Mouse (Mus musculus) left cerebral cortex, postnatal 36 days (tissue): ENCODE results near the gene A930009A15Rik. TPM values are rescaled to one million over a fixed set of nuclear protein-coding genes. Genes with fewer than 3 reads are reported as not detected.

Experiments used
- DNase-seq, 2 experiments: peaks; one replicate each; pipeline ENCODE4 v3.0.0; 2021 to 2022; ENCODE audit warnings: low spot score in 2 of 2, mixed read lengths in 1 of 2
- intact Hi-C: fragments of 180-260 bp; cut with DNase I; formaldehyde crosslinking; loops from one replicate; pipeline ENCODE4 v1.15.1; 2025
- total RNA-seq, 2 experiments: library from RNA; stranded (reverse); gene quantifications; 2 replicates each; pipeline ENCODE4 v1.2.3; 2021

Gene A930009A15Rik
- under 1 TPM; 0.32 to 0.41 TPM for total RNA-seq

- DNase-seq = no peak
- intact Hi-C loops = no loop called here
Observed at GRCm38 (mm10) chr10:115569712-115570491, at the start of gene A930009A15Rik. Gene A930009A15Rik, plus strand, starts transcription at chr10:115569986.

- no peak for DNase-seq
- intact Hi-C loops = no loop called here
Observed at GRCm38 (mm10) chr10:115520200-115521080, 49.3 kb upstream of the A930009A15Rik start.

- DNase-seq = no peak
- intact Hi-C loops = no loop called here
Observed at GRCm38 (mm10) chr10:115521081-115521451, 48.7 kb upstream of the A930009A15Rik start.

- DNase-seq = no peak
- intact Hi-C loops = no loop called here
Observed at GRCm38 (mm10) chr10:115528892-115529291, 40.9 kb upstream of the A930009A15Rik start.

- DNase-seq = no peak
- intact Hi-C loops = no loop called here
Observed at GRCm38 (mm10) chr10:115529768-115530167, 40.0 kb upstream of the A930009A15Rik start.

- DNase-seq = no peak
- intact Hi-C loops = no loop called here
Observed at GRCm38 (mm10) chr10:115530746-115531145, 39.0 kb upstream of the A930009A15Rik start.

- no peak for DNase-seq
- intact Hi-C loops = no loop called here
Observed at GRCm38 (mm10) chr10:115542917-115543316, 26.9 kb upstream of the A930009A15Rik start.

- intact Hi-C loops = no loop called here
- DNase-seq = no peak
Observed at GRCm38 (mm10) chr10:115550253-115550652, 19.5 kb upstream of the A930009A15Rik start.

- no peak for DNase-seq
- intact Hi-C loops = no loop called here
Observed at GRCm38 (mm10) chr10:115551069-115551468, 18.7 kb upstream of the A930009A15Rik start.

GRCm38 (mm10) chr10:115553352-115554113, 16.3 kb upstream of the A930009A15Rik start:
- intact Hi-C loops = no loop called here

GRCm38 (mm10) chr10:115555191-115555765, 14.5 kb upstream of the A930009A15Rik start:
- intact Hi-C loops = no loop called here
- DNase-seq = no peak

More at GRCm38 (mm10) chr10:115553352-115554113, 16.3 kb upstream of the A930009A15Rik start:
- no peak for DNase-seq

GRCm38 (mm10) chr10:115556738-115557242, 13.0 kb upstream of the A930009A15Rik start:
- intact Hi-C loops = no loop called here
- DNase-seq = no peak

- DNase-seq = no peak
- intact Hi-C loops = no loop called here
Observed at GRCm38 (mm10) chr10:115561136-115561880, 8.5 kb upstream of the A930009A15Rik start.

- DNase-seq = no peak
- intact Hi-C loops = no loop called here
Observed at GRCm38 (mm10) chr10:115562911-115563686, 6.7 kb upstream of the A930009A15Rik start.

- no peak for DNase-seq
- intact Hi-C loops = no loop called here
Observed at GRCm38 (mm10) chr10:115563961-115564360, 5.8 kb upstream of the A930009A15Rik start.

GRCm38 (mm10) chr10:115570577-115570976, 791 bp downstream of the A930009A15Rik start:
- intact Hi-C loops = no loop called here
- no peak for DNase-seq

GRCm38 (mm10) chr10:115571317-115571716, 1.5 kb downstream of the A930009A15Rik start:
- no peak for DNase-seq
- intact Hi-C loops = no loop called here
